Mouse (Mus musculus): ENCODE results near the gene Gcsam. TPM values are rescaled to one million over a fixed set of nuclear protein-coding genes. Genes with fewer than 3 reads are reported as not detected.

Gene Gcsam
- polyA plus RNA-seq, 1 experiment from 2014 or later: 0.10 TPM

- peaks cover 20% of the 10 kb centered on the region for H3K27me3 ChIP-seq
- peak within 1 kb of the TSS; percentile 23; the same call in 1 of the 2 replicates for H3K9ac ChIP-seq
- ATAC-seq (ENCODE audit: low read depth): no peak
- peaks cover 7% of the 10 kb centered on the region; the same call in 1 of the 2 replicates for H3K4me1 ChIP-seq (replicated peaks)
- H3K4me2 ChIP-seq: peak within 1 kb of the TSS; percentile 55
- 6% methylated on average over 20 of the region's 20 CpGs for WGBS
- no peaks in the 10 kb centered on the region for H3K36me3 ChIP-seq
- H3K9me3 ChIP-seq: no peaks in the 10 kb centered on the region
- peak within 1 kb of the TSS; percentile 22 for H3K4me3 ChIP-seq
- H3K27ac ChIP-seq (replicated peaks): no peak within 1 kb of the TSS
These were observed 43.8 kb downstream of the Gcsam start, which contains the start of gene BC016579 for GRCm38 (mm10) chr16:45653934-45654332. Gene BC016579 (minus strand): TSS chr16:45654068.

GRCm38 (mm10) chr16:45654465-45654864, 44.3 kb downstream of the Gcsam start:
- Histone ChIP-seq H3K27me3 (peaks cover 20% of the 10 kb centered on the region), H3K9ac (no peak overlapping the region), H3K4me2 (peak overlapping the region; percentile 55), H3K4me1 (replicated peaks) (peaks cover 7% of the 10 kb centered on the region; the same call in 1 of the 2 replicates), H3K27ac (replicated peaks) (no peak overlapping the region), H3K4me3 (no peak overlapping the region), H3K36me3 (no peaks in the 10 kb centered on the region), H3K9me3 (no peaks in the 10 kb centered on the region)
- no peak for ATAC-seq (ENCODE audit: low read depth)
- WGBS: 65% methylated on average over 9 of the region's 9 CpGs

GRCm38 (mm10) chr16:45657574-45658159, 47.5 kb downstream of the Gcsam start:
- Histone ChIP-seq H3K4me3 (no peak overlapping the region), H3K9me3 (no peaks in the 10 kb centered on the region), H3K27ac (replicated peaks) (no peak overlapping the region), H3K4me2 (no peak overlapping the region), H3K36me3 (no peaks in the 10 kb centered on the region), H3K27me3 (peaks cover 20% of the 10 kb centered on the region), H3K9ac (no peak overlapping the region), H3K4me1 (replicated peaks) (peaks cover 7% of the 10 kb centered on the region; the same call in 1 of the 2 replicates)
- no peak for ATAC-seq (ENCODE audit: low read depth)
- WGBS: 92% methylated on average over 12 of the region's 12 CpGs

- 88% methylated on average over 1 of the region's 1 CpGs for WGBS
- peaks cover 7% of the 10 kb centered on the region; the same call in 1 of the 2 replicates for H3K4me1 ChIP-seq (replicated peaks)
- no peak overlapping the region for H3K4me3 ChIP-seq
- peaks cover 16% of the 10 kb centered on the region for H3K27me3 ChIP-seq
- H3K9ac ChIP-seq: no peak overlapping the region
- no peaks in the 10 kb centered on the region for H3K9me3 ChIP-seq
- no peak overlapping the region for H3K4me2 ChIP-seq
- H3K27ac ChIP-seq (replicated peaks): no peak overlapping the region
- ATAC-seq (ENCODE audit: low read depth): no peak
- no peaks in the 10 kb centered on the region for H3K36me3 ChIP-seq
These were observed 48.1 kb downstream of the Gcsam start for GRCm38 (mm10) chr16:45658248-45658647.

- H3K27me3 ChIP-seq: peaks cover 2% of the 10 kb centered on the region
- H3K9me3 ChIP-seq: no peaks in the 10 kb centered on the region
- no peak overlapping the region for H3K4me2 ChIP-seq
- H3K27ac ChIP-seq (replicated peaks): no peak overlapping the region
- H3K9ac ChIP-seq: no peak overlapping the region
- 90% methylated on average over 4 of the region's 4 CpGs for WGBS
- H3K36me3 ChIP-seq: no peaks in the 10 kb centered on the region
- no peak overlapping the region for H3K4me3 ChIP-seq
- ATAC-seq (ENCODE audit: low read depth): no peak
- no peaks in the 10 kb centered on the region for H3K4me1 ChIP-seq (replicated peaks)
These were observed 49.4 kb downstream of the Gcsam start for GRCm38 (mm10) chr16:45659596-45659995.

- Histone ChIP-seq H3K9me3 (no peaks in the 10 kb centered on the region), H3K4me1 (replicated peaks) (no peaks in the 10 kb centered on the region), H3K4me3 (no peak overlapping the region), H3K9ac (no peak overlapping the region), H3K36me3 (no peaks in the 10 kb centered on the region), H3K27ac (replicated peaks) (no peak overlapping the region), H3K27me3 (no peaks in the 10 kb centered on the region), H3K4me2 (no peak overlapping the region)
- no peak for ATAC-seq (ENCODE audit: low read depth)
These were observed 52.2 kb downstream of the Gcsam start for GRCm38 (mm10) chr16:45662381-45662780.

GRCm38 (mm10) chr16:45666136-45666535, 56.0 kb downstream of the Gcsam start:
- ATAC-seq (ENCODE audit: low read depth): no peak

GRCm38 (mm10) chr16:45668178-45668577, 58.0 kb downstream of the Gcsam start:
- Histone ChIP-seq H3K36me3 (no peaks in the 10 kb centered on the region), H3K9ac (no peak overlapping the region), H3K4me2 (no peak overlapping the region), H3K4me3 (no peak overlapping the region), H3K27ac (replicated peaks) (no peak overlapping the region), H3K4me1 (replicated peaks) (no peaks in the 10 kb centered on the region), H3K27me3 (no peaks in the 10 kb centered on the region), H3K9me3 (no peaks in the 10 kb centered on the region)
- no peak for ATAC-seq (ENCODE audit: low read depth)
- WGBS: 70% methylated on average over 3 of the region's 3 CpGs

More at GRCm38 (mm10) chr16:45666136-45666535, 56.0 kb downstream of the Gcsam start:
- Histone ChIP-seq H3K9ac (no peak overlapping the region), H3K27ac (replicated peaks) (no peak overlapping the region), H3K4me2 (no peak overlapping the region), H3K27me3 (no peaks in the 10 kb centered on the region), H3K36me3 (no peaks in the 10 kb centered on the region), H3K4me1 (replicated peaks) (no peaks in the 10 kb centered on the region), H3K4me3 (no peak overlapping the region), H3K9me3 (no peaks in the 10 kb centered on the region)
- 90% methylated on average over 2 of the region's 2 CpGs for WGBS

GRCm38 (mm10) chr16:45670005-45670404, 59.8 kb downstream of the Gcsam start:
- no peak for ATAC-seq (ENCODE audit: low read depth)
- 58% methylated on average over 4 of the region's 4 CpGs for WGBS
- Histone ChIP-seq H3K36me3 (no peaks in the 10 kb centered on the region), H3K27me3 (no peaks in the 10 kb centered on the region), H3K27ac (replicated peaks) (no peak overlapping the region), H3K4me1 (replicated peaks) (no peaks in the 10 kb centered on the region), H3K9ac (no peak overlapping the region), H3K4me2 (no peak overlapping the region), H3K9me3 (no peaks in the 10 kb centered on the region), H3K4me3 (no peak overlapping the region)

Other genes with a start within 250 kb of the Gcsam start
- gene Cd200, start 201.3 kb upstream of the Gcsam start, polyA plus RNA-seq (2015; fragmentation: Nextera tagmentation; extraction: Ambion mirVana): 207 and 220 TPM in 2 replicates
- not detected in 2 replicates for gene Gm609, start 117.4 kb upstream of the Gcsam start, polyA plus RNA-seq (2015; fragmentation: Nextera tagmentation; extraction: Ambion mirVana)
- not detected in 2 replicates for gene Gm17783, start 78.3 kb upstream of the Gcsam start, polyA plus RNA-seq (2015; fragmentation: Nextera tagmentation; extraction: Ambion mirVana)
- not detected in 2 replicates for gene Slc9c1, start 75.1 kb upstream of the Gcsam start, polyA plus RNA-seq (2015; fragmentation: Nextera tagmentation; extraction: Ambion mirVana)
- gene BC016579, start 43.7 kb downstream of the Gcsam start, polyA plus RNA-seq (2015; fragmentation: Nextera tagmentation; extraction: Ambion mirVana): not detected in 2 replicates
- gene Tmprss7, start 83.3 kb downstream of the Gcsam start, polyA plus RNA-seq (2015; fragmentation: Nextera tagmentation; extraction: Ambion mirVana): 0.24 and 0.41 TPM in 2 replicates
- gene Tagln3, start 114.2 kb downstream of the Gcsam start, polyA plus RNA-seq (2015; fragmentation: Nextera tagmentation; extraction: Ambion mirVana): 732 and 735 TPM in 2 replicates
- 41.2 and 44.8 TPM in 2 replicates for gene Abhd10, start 132.6 kb downstream of the Gcsam start, polyA plus RNA-seq (2015; fragmentation: Nextera tagmentation; extraction: Ambion mirVana)

All from neural tube, embryonic 13.5 days (tissue).